In the genomic region with DNA sequence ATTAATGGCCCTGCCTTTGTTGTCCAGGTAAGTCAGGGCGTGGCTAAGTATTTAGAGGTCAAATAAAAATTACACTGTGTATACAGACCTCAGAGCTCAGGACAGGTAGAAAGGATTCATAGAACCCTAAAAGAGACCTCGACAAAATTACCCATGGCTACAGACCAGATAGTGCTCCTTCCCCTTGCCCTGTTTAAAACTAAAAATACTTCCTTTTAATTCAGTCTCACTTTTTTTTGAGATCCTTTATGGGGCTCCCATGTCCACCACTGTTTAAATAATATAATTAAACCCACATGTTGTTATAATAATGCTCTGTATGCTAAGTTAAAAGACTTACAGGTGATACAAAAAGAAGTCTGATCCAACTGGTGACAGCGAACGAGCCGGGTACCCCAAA, we compare ENCODE assay signal across 28 mouse cellular contexts. TPM values are rescaled to one million over a fixed set of nuclear protein-coding genes. Genes with fewer than 3 reads are reported as not detected.
"Had no signal": no experiment of that assay in that cellular context is flagged by ENCODE, and none has a peak within 500 bp of the region (broad histone marks: within the 10 kb centered on the region; RNA-seq: fewer than 3 reads in every experiment).

No protein-coding gene starts in this region.

- H3K36me3 ChIP-seq: heart, embryonic 10.5 days; heart, embryonic 12.5 days; hindbrain, embryonic 13.5 days; hindbrain, embryonic 15.5 days; kidney, embryonic 15.5 days; limb, embryonic 12.5 days; limb, embryonic 15.5 days; liver, embryonic 12.5 days had no signal

- H3K4me2 ChIP-seq: heart, embryonic 12.5 days; hindbrain, embryonic 13.5 days; hindbrain, embryonic 15.5 days; kidney, embryonic 15.5 days; limb, embryonic 12.5 days; limb, embryonic 15.5 days; liver, embryonic 12.5 days had no signal

- H3K27me3 ChIP-seq: hindbrain, embryonic 13.5 days; hindbrain, embryonic 15.5 days; kidney, embryonic 15.5 days; limb, embryonic 12.5 days; limb, embryonic 15.5 days; liver, embryonic 12.5 days had no signal

- ATAC-seq: hindbrain, postnatal 0 days; intestine, embryonic 16.5 days; liver, embryonic 12.5 days had no signal

- H3K9ac ChIP-seq: heart, embryonic 12.5 days; hindbrain, embryonic 13.5 days; hindbrain, embryonic 15.5 days; kidney, embryonic 15.5 days; limb, embryonic 12.5 days; limb, embryonic 15.5 days; liver, embryonic 12.5 days; liver, embryonic 14.5 days had no signal

- H3K9me3 ChIP-seq: heart, embryonic 10.5 days; heart, embryonic 12.5 days; hindbrain, embryonic 13.5 days; hindbrain, embryonic 15.5 days; kidney, embryonic 15.5 days; limb, embryonic 12.5 days; limb, embryonic 15.5 days; liver, embryonic 12.5 days had no signal

- H3K4me1 ChIP-seq: heart, embryonic 10.5 days; heart, embryonic 12.5 days; hindbrain, embryonic 13.5 days; hindbrain, embryonic 15.5 days; kidney, embryonic 15.5 days; limb, embryonic 12.5 days; limb, embryonic 15.5 days; liver, embryonic 12.5 days had no signal

- H3K27ac ChIP-seq: heart, embryonic 10.5 days; hindbrain, embryonic 13.5 days; hindbrain, embryonic 15.5 days; hindbrain, postnatal 0 days; kidney, embryonic 15.5 days; kidney, postnatal 0 days; limb, embryonic 12.5 days; limb, embryonic 15.5 days; liver, embryonic 12.5 days; liver, embryonic 14.5 days had no signal

- DNase-seq: gastrocnemius, postnatal 14 days; gastrocnemius, postnatal 36 days; heart, adult 18-20 months; heart, postnatal 14 days; heart, postnatal 36 days; kidney, adult 11 months; kidney, adult 2 months; kidney, adult 9 months; kidney, postnatal 14 days; kidney, postnatal 36 days; layer of hippocampus, adult 9-11 months; layer of hippocampus, postnatal 36 days; left cerebral cortex, postnatal 4 days had no signal

- H3K4me3 ChIP-seq: heart, embryonic 10.5 days; heart, embryonic 12.5 days; hindbrain, embryonic 13.5 days; hindbrain, embryonic 15.5 days; kidney, embryonic 15.5 days; limb, embryonic 12.5 days; limb, embryonic 15.5 days; liver, embryonic 12.5 days had no signal

RNA-seq across cellular contexts. Expression of a gene that starts 26.0 kb away (rescaled TPM):
- total RNA-seq: gastrocnemius, adult 8-10 months; heart, adult 18-20 months; heart, postnatal 36 days; liver, adult 2 months had no signal
- polyA plus RNA-seq: liver, adult 2 months had no signal

RNA-seq across cellular contexts. Expression of a gene that starts 55.6 kb away (rescaled TPM):
- total RNA-seq: gastrocnemius, adult 18-20 months had no signal
